Mouse (Mus musculus) CH12.LX (cell line): Measurements from ENCODE around the gene Il34.

Experiments
- CTCF ChIP-seq, 2 experiments: IDR thresholded peaks in 1 of 2; conservative IDR thresholded peaks in 1 of 2; 2 replicates each; pipeline ENCODE4 v1.5.1; 2011 to 2012; ENCODE audit warnings: low read depth in 2 of 2, low read length in 2 of 2, improper control_type of control experiment in 1 of 2, inconsistent platforms in 1 of 2, mild to moderate bottlenecking in 1 of 2, moderate library complexity in 1 of 2
- EP300 ChIP-seq: IDR thresholded peaks from 2 replicates; pipeline ENCODE4 v1.6.1; 2011; ENCODE audit warnings: low read length, improper control_type of control experiment
- MAX ChIP-seq: IDR thresholded peaks from 2 replicates; pipeline ENCODE4 v1.6.1; 2011; ENCODE audit warnings: low read length, improper control_type of control experiment
- MXI1 ChIP-seq: IDR thresholded peaks from 2 replicates; pipeline ENCODE4 v1.6.1; 2011; ENCODE audit warnings: mild to moderate bottlenecking, low read depth, low read length, improper control_type of control experiment
- SMC3 ChIP-seq: IDR thresholded peaks from 2 replicates; pipeline ENCODE4 v1.6.1; 2011; ENCODE audit warnings: low read depth, low read length, improper control_type of control experiment
- UBTF ChIP-seq: IDR thresholded peaks from 2 replicates; pipeline ENCODE4 v1.6.1; 2012; ENCODE audit warnings: low read depth, mild to moderate bottlenecking, inconsistent platforms, low read length, improper control_type of control experiment, moderate library complexity
- ZC3H11A ChIP-seq: IDR thresholded peaks from 2 replicates; pipeline ENCODE4 v1.6.1; 2012; ENCODE audit warnings: low read depth, mild to moderate bottlenecking, inconsistent platforms, low read length, improper control_type of control experiment
- ZNF384 ChIP-seq: IDR thresholded peaks from 2 replicates; pipeline ENCODE4 v1.6.1; 2012; ENCODE audit warnings: low read depth, low read length, improper control_type of control experiment, inconsistent platforms

DNA sequence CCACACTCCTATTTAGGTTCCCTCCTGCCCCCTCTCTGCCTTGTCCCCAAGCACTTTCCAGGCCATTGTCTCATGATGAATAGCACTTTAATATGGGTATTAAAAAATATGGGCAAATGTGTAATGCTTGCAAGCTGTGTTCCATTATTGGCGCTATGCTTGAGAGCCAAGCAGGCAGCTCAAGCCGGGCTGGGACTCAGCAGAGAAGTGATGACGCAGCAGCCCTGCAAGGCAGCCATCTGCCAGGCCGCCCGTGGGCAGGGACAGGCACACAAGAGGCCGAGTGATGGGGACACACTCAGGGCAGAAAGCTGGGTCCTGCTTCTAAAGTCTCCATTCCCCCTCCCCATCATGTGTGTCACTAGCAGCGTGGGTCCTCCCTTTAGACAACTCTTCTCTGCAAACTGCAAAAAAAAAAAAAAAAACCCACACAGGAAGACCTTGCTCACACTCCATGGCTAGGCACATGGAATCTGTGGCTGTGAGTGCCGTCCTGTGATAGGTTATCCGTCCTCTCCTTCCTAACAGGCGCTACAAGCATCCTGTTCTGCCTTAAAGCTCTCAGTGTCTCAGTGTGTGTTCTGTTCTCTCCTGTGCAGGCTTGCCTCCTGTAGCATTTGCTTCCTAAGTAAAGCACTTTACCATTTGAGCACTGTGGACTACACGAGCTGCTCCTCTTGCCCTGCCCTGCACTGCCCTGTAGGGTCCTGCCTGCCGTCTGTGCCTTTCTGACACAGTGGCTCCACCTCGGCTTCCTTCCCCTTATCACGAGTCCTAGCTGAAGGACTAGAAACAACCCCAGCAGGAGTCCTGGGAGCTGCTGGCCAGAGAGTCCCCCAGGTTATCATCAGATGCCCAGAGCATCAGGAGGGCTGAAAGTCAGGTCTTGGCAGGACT lies 100.1 kb downstream of the Il34 start:
- TF ChIP-seq EP300 (no peak), ZNF384 (no peak), ZC3H11A (no peak), MAX (no peak), SMC3 (no peak), UBTF (no peak), MXI1 (no peak), CTCF (conservative IDR thresholded peaks at IDR 0.05 in 1 of 2, IDR thresholded peaks at IDR 0.05 in 1 of 2; ENCODE audit: low read depth in 2 of 2, low read length in 2 of 2) (no peak)
